Mouse (Mus musculus) lung, postnatal 10 days (tissue): ENCODE results near the gene Abhd14a.

Experiments
- DNase-seq: peaks from one replicate; pipeline ENCODE4 v3.0.0; 2021

Abhd14a gene

GRCm38 (mm10) chr9:106469317-106469716 is 21.8 kb upstream of the Abhd14a start:
- no peak for DNase-seq

GRCm38 (mm10) chr9:106467746-106468145 is 20.3 kb upstream of the Abhd14a start:
- DNase-seq: no peak

- no peak for DNase-seq
Observed at GRCm38 (mm10) chr9:106466721-106467120, 19.2 kb upstream of the Abhd14a start.

- no peak for DNase-seq
Observed at GRCm38 (mm10) chr9:106465571-106466200, 18.2 kb upstream of the Abhd14a start, which contains the start of gene Gpr62. Gene Gpr62 (minus strand): TSS chr9:106465938.

- peak; percentile 67 for DNase-seq
Observed at GRCm38 (mm10) chr9:106464751-106465541, 17.5 kb upstream of the Abhd14a start.

GRCm38 (mm10) chr9:106463122-106464063 is 15.9 kb upstream of the Abhd14a start:
- DNase-seq: no peak

- no peak for DNase-seq
Observed at GRCm38 (mm10) chr9:106462430-106462800, 14.9 kb upstream of the Abhd14a start.

GRCm38 (mm10) chr9:106461641-106462429 is 14.4 kb upstream of the Abhd14a start:
- no peak for DNase-seq

GRCm38 (mm10) chr9:106461026-106461415 is 13.5 kb upstream of the Abhd14a start:
- DNase-seq: no peak

GRCm38 (mm10) chr9:106460401-106461025 is 13.0 kb upstream of the Abhd14a start:
- no peak for DNase-seq

GRCm38 (mm10) chr9:106459946-106460345 is 12.5 kb upstream of the Abhd14a start:
- no peak for DNase-seq

- no peak for DNase-seq
Observed at GRCm38 (mm10) chr9:106457920-106458319, 10.4 kb upstream of the Abhd14a start.

GRCm38 (mm10) chr9:106457163-106457559 is 9.7 kb upstream of the Abhd14a start:
- no peak for DNase-seq

- peak; percentile 43 for DNase-seq
Observed at GRCm38 (mm10) chr9:106456325-106457162, 9.1 kb upstream of the Abhd14a start.

GRCm38 (mm10) chr9:106454888-106455681 is 7.6 kb upstream of the Abhd14a start:
- DNase-seq: no peak

GRCm38 (mm10) chr9:106454071-106454761 is 6.7 kb upstream of the Abhd14a start:
- no peak for DNase-seq

- DNase-seq: peak; percentile 74
Observed at GRCm38 (mm10) chr9:106453271-106454070, 6.0 kb upstream of the Abhd14a start, which contains the start of gene Pcbp4. Gene Pcbp4 (plus strand): TSS chr9:106453291.

- peak; percentile 54 for DNase-seq
Observed at GRCm38 (mm10) chr9:106452821-106453220, 5.3 kb upstream of the Abhd14a start.
